Mouse (Mus musculus) CD4-positive, CD25-positive, alpha-beta regulatory T cell (primary cell): Measurements from ENCODE around the gene Slc7a6. TPM values are rescaled to one million over a fixed set of nuclear protein-coding genes. Genes with fewer than 3 reads are reported as not detected.

Source experiments
- polyA plus RNA-seq: library from polyadenylated mRNA; unstranded; fragments of 100-300 nt; shearing (Covaris generic); gene quantifications from one replicate; pipeline ENCODE4 v1.2.1, GENCODE M21; 2017

Slc7a6 gene
- polyA plus RNA-seq = 35.5 TPM

GRCm38 (mm10) chr8:106168356-106169016 lies at the start of gene Slc7a6:
Gene Slc7a6 (plus strand): TSS chr8:106168857.

DNA sequence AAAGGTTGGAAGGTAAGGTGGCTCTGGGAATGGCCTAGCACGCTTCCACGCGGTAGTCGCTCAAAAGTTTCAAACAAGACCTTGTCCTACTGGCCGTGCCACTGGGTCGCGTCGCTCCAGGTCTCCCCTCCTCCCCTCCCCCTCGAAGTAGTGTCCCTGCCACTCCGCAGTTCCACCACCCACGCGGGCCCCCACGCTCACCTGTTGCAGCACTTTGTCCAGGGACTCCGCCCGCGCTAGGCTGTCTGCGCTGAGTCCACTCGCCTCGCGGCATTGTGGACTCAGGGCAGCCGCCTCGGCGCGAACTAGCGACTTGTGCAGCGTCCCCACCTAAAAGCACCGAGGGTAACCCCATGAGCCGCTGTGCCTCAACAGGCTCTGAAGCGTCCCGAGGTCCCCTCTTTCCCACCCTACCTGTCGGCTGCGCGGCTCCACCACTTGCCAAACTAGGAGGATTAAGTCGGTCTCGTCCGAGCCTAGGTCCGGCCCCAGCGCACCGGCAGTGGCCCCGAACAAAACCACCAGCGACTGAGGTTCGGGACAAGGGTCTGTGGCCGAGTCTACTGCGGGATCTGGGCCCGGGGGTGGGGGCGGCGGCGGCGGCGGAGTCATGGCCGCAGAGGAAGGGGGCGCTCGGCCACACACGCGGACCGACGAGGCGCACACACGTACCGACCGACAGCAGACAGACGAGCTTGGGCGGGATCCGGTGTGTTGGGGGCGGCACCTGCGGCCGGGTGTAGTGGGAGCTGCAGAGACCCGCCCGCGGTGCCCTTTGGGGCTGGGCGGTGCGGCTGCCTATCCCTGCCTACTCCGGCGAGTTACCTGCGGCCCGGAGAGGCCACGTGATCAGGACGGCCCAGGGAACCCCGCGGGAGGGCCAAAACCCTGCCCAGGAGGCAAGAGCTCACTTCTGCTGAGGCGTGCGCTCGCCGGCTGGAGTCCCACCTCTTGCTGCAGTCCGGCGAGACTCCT lies 32.2 kb upstream of the Slc7a6 start, which contains the start of gene Esrp2:
Gene Esrp2, minus strand, starts transcription at position 819 of the 975 bp plus-strand sequence.

GRCm38 (mm10) chr8:106149801-106150652 lies 18.6 kb upstream of the Slc7a6 start, which contains the start of gene Pla2g15:
Gene Pla2g15 (plus strand): TSS chr8:106150399.

GRCm38 (mm10) chr8:106210821-106211345 lies 42.2 kb downstream of the Slc7a6 start, which contains the start of the genes Slc7a6os and Prmt7:
Gene Slc7a6os (minus strand): TSS chr8:106210935.
Gene Prmt7 (plus strand): TSS chr8:106210936.

Other genes with a start within 250 kb of the Slc7a6 start
- gene Ctrl, start 235.0 kb upstream of the Slc7a6 start, polyA plus RNA-seq = 2.1 TPM
- gene Psmb10, start 230.4 kb upstream of the Slc7a6 start, polyA plus RNA-seq = 402 TPM
- 0.44 TPM for gene Lcat, start 225.5 kb upstream of the Slc7a6 start, polyA plus RNA-seq
- 19.6 TPM for gene Slc12a4, start 202.8 kb upstream of the Slc7a6 start, polyA plus RNA-seq
- gene Dpep3, start 189.4 kb upstream of the Slc7a6 start, polyA plus RNA-seq = not detected
- 18.3 TPM for gene Dus2, start 177.5 kb upstream of the Slc7a6 start, polyA plus RNA-seq
- gene Dpep2nb, start 162.9 kb upstream of the Slc7a6 start, polyA plus RNA-seq = 0.49 TPM
- 15.7 TPM for gene Ddx28, start 157.0 kb upstream of the Slc7a6 start, polyA plus RNA-seq
- 139 TPM for gene Nfatc3, start 110.0 kb upstream of the Slc7a6 start, polyA plus RNA-seq
- 1.2 TPM for gene Esrp2, start 31.9 kb upstream of the Slc7a6 start, polyA plus RNA-seq
- 9.0 TPM for gene Pla2g15, start 18.5 kb upstream of the Slc7a6 start, polyA plus RNA-seq
- 67.0 TPM for gene Slc7a6os, start 42.1 kb downstream of the Slc7a6 start, polyA plus RNA-seq
- gene Prmt7, start 42.1 kb downstream of the Slc7a6 start, polyA plus RNA-seq = 44.5 TPM
- gene Smpd3, start 169.1 kb downstream of the Slc7a6 start, polyA plus RNA-seq = 0.06 TPM
- gene Zfp90, start 246.5 kb downstream of the Slc7a6 start, polyA plus RNA-seq = 7.9 TPM